15 mouse cellular contexts compared by ENCODE assay signal in the genomic region with DNA sequence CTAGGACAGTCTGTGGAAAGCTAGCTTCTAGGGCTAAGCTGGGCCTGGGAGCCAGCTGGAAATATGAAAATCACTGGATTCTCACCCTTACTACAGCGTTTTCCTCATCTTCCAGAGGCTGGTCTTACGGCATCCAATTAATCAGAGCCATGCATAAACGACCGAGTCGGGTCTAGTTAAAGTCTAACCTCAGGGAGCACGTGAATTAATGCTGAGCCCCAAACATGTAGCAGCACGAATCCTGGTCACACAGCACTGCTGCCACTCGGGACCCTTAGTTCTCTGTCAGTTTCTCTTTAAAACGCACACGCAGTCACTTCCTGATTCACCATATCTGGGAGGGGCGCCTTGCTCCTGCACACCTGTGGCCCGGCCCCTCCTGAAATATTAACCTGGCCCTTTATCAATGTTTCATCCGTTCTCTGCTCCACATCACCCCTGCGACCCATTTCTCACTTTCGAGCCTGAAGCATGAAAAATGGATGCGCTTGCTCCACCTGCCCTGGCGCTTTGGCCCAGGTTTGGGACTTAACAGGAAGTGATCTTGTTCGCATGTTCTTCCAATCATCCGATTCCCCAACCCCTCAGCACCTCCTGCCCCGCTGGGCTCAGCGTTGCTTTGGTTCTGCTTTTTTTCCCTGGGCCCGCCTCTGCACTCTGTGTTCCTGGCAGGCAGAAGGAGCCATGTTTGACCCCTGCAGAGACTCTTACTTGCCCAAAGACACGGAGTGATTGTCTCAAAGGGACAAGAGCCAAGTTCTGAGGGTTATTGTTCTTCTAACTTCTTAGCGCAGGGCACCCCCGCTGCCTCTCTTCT. TPM values are rescaled to one million over a fixed set of nuclear protein-coding genes. Genes with fewer than 3 reads are reported as not detected.
DNase-seq lines count a peak whose midpoint lies in the region; ATAC-seq and TF ChIP-seq lines count a peak whose summit lies in the region.
"Had no signal": no experiment of that assay in that cellular context is flagged by ENCODE, and none has a peak within 500 bp of the region (broad histone marks: within the 10 kb centered on the region; RNA-seq: fewer than 3 reads in every experiment).

No protein-coding gene starts in this region.

- H3K4me2 ChIP-seq in forebrain, postnatal 0 days (ENCODE audit: low read depth), result no peak overlapping the region
- peak overlapping the region; percentile 11; the same call in 1 of the 2 replicates for H3K4me2 ChIP-seq in kidney, embryonic 14.5 days (replicated peaks; ENCODE audit: low read depth, low read length)
- peak overlapping the region; percentile 35 for H3K4me2 ChIP-seq in stomach, embryonic 15.5 days
- no peak overlapping the region for H3K4me2 ChIP-seq in heart, embryonic 11.5 days
- H3K4me2 ChIP-seq: forebrain, embryonic 15.5 days; liver, embryonic 11.5 days had no signal

- H3K27me3 ChIP-seq in forebrain, embryonic 10.5 days (ENCODE audit: poor library complexity, severe bottlenecking), result no peaks in the 10 kb centered on the region
- H3K27me3 ChIP-seq in forebrain, postnatal 0 days (ENCODE audit: insufficient read depth, low read length), result no peaks in the 10 kb centered on the region
- no peaks in the 10 kb centered on the region for H3K27me3 ChIP-seq in kidney, embryonic 14.5 days (ENCODE audit: control insufficient read depth, insufficient read depth, low read length)
- no peaks in the 10 kb centered on the region for H3K27me3 ChIP-seq in stomach, embryonic 15.5 days (replicated peaks)
- H3K27me3 ChIP-seq in heart, embryonic 11.5 days (ENCODE audit: control insufficient read depth, insufficient read depth, low read length), result no peaks in the 10 kb centered on the region
- H3K27me3 ChIP-seq: forebrain, embryonic 15.5 days had no signal

- no peak overlapping the region for H3K4me3 ChIP-seq in forebrain, embryonic 10.5 days
- no peak overlapping the region for H3K4me3 ChIP-seq in forebrain, postnatal 0 days (ENCODE audit: low read depth, low read length)
- H3K4me3 ChIP-seq in kidney, embryonic 14.5 days (ENCODE audit: low read length), result no peak overlapping the region
- peak overlapping the region; percentile 17; the same call in 1 of the 2 replicates for H3K4me3 ChIP-seq in stomach, embryonic 15.5 days (replicated peaks)
- no peak overlapping the region for H3K4me3 ChIP-seq in heart, embryonic 11.5 days (ENCODE audit: low read depth, low read length)
- H3K4me3 ChIP-seq: forebrain, embryonic 15.5 days had no signal

- TF ChIP-seq CTCF in forebrain, postnatal 0 days (IDR thresholded peaks at IDR 0.05; ENCODE audit: low read depth), result no peak

- no peak for DNase-seq in forebrain, embryonic 10.5 days (ENCODE audit: extremely low spot score, low spot score)
- DNase-seq in forebrain, postnatal 0 days, result no peak
- no peak for DNase-seq in adrenal gland, adult 8-10 months
- DNase-seq in left cerebral cortex, adult 11 months (ENCODE audit: low spot score), result no peak
- DNase-seq: cerebellum, adult 11-12 months; heart, postnatal 36 days; thymus, postnatal 14 days had no signal

- H3K36me3 ChIP-seq in forebrain, embryonic 10.5 days (replicated peaks), result no peaks in the 10 kb centered on the region
- H3K36me3 ChIP-seq in forebrain, postnatal 0 days (ENCODE audit: insufficient read depth), result no peaks in the 10 kb centered on the region
- no peaks in the 10 kb centered on the region for H3K36me3 ChIP-seq in kidney, embryonic 14.5 days (ENCODE audit: control insufficient read depth, insufficient read depth, low read length)
- no peaks in the 10 kb centered on the region for H3K36me3 ChIP-seq in stomach, embryonic 15.5 days
- H3K36me3 ChIP-seq in heart, embryonic 11.5 days (ENCODE audit: control insufficient read depth, insufficient read depth, low read length), result no peaks in the 10 kb centered on the region
- H3K36me3 ChIP-seq: forebrain, embryonic 15.5 days had no signal

- no peak for ATAC-seq in forebrain, postnatal 0 days
- peak; percentile 27 for ATAC-seq in granulocyte monocyte progenitor cell, adult 5-6 weeks (replicated peaks; ENCODE audit: poor library complexity, severe bottlenecking)
- no peak for ATAC-seq in kidney, embryonic 14.5 days (ENCODE audit: low FRiP score, low TSS enrichment)
- ATAC-seq in stomach, embryonic 15.5 days (ENCODE audit: insufficient read depth, low FRiP score, low read depth), result no peak
- no peak for ATAC-seq in heart, embryonic 11.5 days (replicated peaks; ENCODE audit: insufficient number of reproducible peaks, low FRiP score, low TSS enrichment)
- ATAC-seq: forebrain, embryonic 15.5 days had no signal

- H3K9me3 ChIP-seq in forebrain, embryonic 10.5 days, result no peaks in the 10 kb centered on the region; the same call in 1 of the 2 replicates
- no peaks in the 10 kb centered on the region for H3K9me3 ChIP-seq in forebrain, postnatal 0 days (ENCODE audit: low read length)
- no peaks in the 10 kb centered on the region for H3K9me3 ChIP-seq in kidney, embryonic 14.5 days (ENCODE audit: control insufficient read depth, low read length)
- no peaks in the 10 kb centered on the region for H3K9me3 ChIP-seq in stomach, embryonic 15.5 days
- peaks cover 2% of the 10 kb centered on the region; the same call in 1 of the 2 replicates for H3K9me3 ChIP-seq in heart, embryonic 11.5 days (replicated peaks; ENCODE audit: control insufficient read depth, low read length)
- H3K9me3 ChIP-seq: forebrain, embryonic 15.5 days had no signal

- 72% methylated on average over 25 of the region's 25 CpGs for WGBS in forebrain, embryonic 10.5 days
- 60% methylated on average over 25 of the region's 25 CpGs for WGBS in forebrain, postnatal 0 days
- 59% methylated on average over 25 of the region's 25 CpGs for WGBS in kidney, embryonic 14.5 days
- WGBS in stomach, embryonic 15.5 days, result 51% methylated on average over 25 of the region's 25 CpGs
- WGBS in heart, embryonic 11.5 days (ENCODE audit: insufficient replicate concordance), result 67% methylated on average over 25 of the region's 25 CpGs

- no peak overlapping the region for H3K9ac ChIP-seq in forebrain, postnatal 0 days
- H3K9ac ChIP-seq in kidney, embryonic 14.5 days (ENCODE audit: low read depth, low read length), result no peak overlapping the region
- no peak overlapping the region for H3K9ac ChIP-seq in stomach, embryonic 15.5 days
- H3K9ac ChIP-seq in heart, embryonic 11.5 days (ENCODE audit: low read depth, low read length), result no peak overlapping the region
- H3K9ac ChIP-seq: forebrain, embryonic 15.5 days had no signal

- H3K27ac ChIP-seq in forebrain, embryonic 10.5 days, result peak overlapping the region; percentile 72
- no peak overlapping the region for H3K27ac ChIP-seq in forebrain, postnatal 0 days (ENCODE audit: low read depth, low read length)
- peak overlapping the region; percentile 65; the same call in 1 of the 2 replicates for H3K27ac ChIP-seq in kidney, embryonic 14.5 days (ENCODE audit: low read depth, low read length)
- H3K27ac ChIP-seq in stomach, embryonic 15.5 days, result no peak overlapping the region
- no peak overlapping the region for H3K27ac ChIP-seq in heart, embryonic 11.5 days (ENCODE audit: low read depth, low read length)
- H3K27ac ChIP-seq: forebrain, embryonic 15.5 days had no signal

- peaks cover 22% of the 10 kb centered on the region for H3K4me1 ChIP-seq in forebrain, embryonic 10.5 days
- H3K4me1 ChIP-seq in forebrain, postnatal 0 days (ENCODE audit: insufficient read depth), result no peaks in the 10 kb centered on the region
- no peaks in the 10 kb centered on the region for H3K4me1 ChIP-seq in kidney, embryonic 14.5 days (ENCODE audit: control insufficient read depth, insufficient read depth, low read length)
- 0 out of 2 replicates have a peak, but pooled peaks cover 3% of the 10 kb centered on the region for H3K4me1 ChIP-seq in stomach, embryonic 15.5 days
- H3K4me1 ChIP-seq in heart, embryonic 11.5 days (ENCODE audit: control insufficient read depth, insufficient read depth, low read length), result no peaks in the 10 kb centered on the region
- H3K4me1 ChIP-seq: forebrain, embryonic 15.5 days had no signal

RNA-seq across cellular contexts. Expression of gene Unc5b, which starts 31.3 kb away (rescaled TPM):
- 3.2 and 3.4 TPM in 2 replicates for polyA plus RNA-seq in forebrain, embryonic 10.5 days (2016; fragmentation: Nextera tagmentation; extraction: Ambion mirVana)
- 8.5 and 15.9 TPM in 2 replicates for total RNA-seq in forebrain, postnatal 0 days (2014; rRNA removed)
- 1.1 and 1.6 TPM in 2 replicates for polyA plus RNA-seq in forebrain, postnatal 0 days (2015; fragmentation: Nextera tagmentation; extraction: Ambion mirVana)
- total RNA-seq in granulocyte monocyte progenitor cell, adult 5-6 weeks (2014; fragmentation: Nextera tagmentation), result not detected in 2 replicates
- total RNA-seq in granulocyte monocyte progenitor cell, adult 5-6 weeks (2017), result not detected in 2 replicates
- polyA plus RNA-seq in kidney, embryonic 14.5 days (2014; fragmentation: Nextera tagmentation; extraction: Ambion mirVana), result 7.9 and 10.1 TPM in 2 replicates
- polyA plus RNA-seq in stomach, embryonic 15.5 days (2015; fragmentation: Nextera tagmentation; extraction: Ambion mirVana), result 3.8 and 4.0 TPM in 2 replicates
- 1 to 10 TPM; 3.9 to 7.9 (median 6.1) TPM for total RNA-seq in adrenal gland, adult 8-10 months (2022)
- 15.0 and 15.6 TPM in 2 replicates for polyA plus RNA-seq in heart, embryonic 11.5 days (2014; fragmentation: Nextera tagmentation; extraction: Ambion mirVana)
- total RNA-seq: megakaryocyte-erythroid progenitor cell, adult 5-6 weeks; MEL had no signal

Comparison
In these comparisons a context has a peak if more than half of its experiments do, and no peak if none do; other contexts are left out.
1. H3K27ac ChIP-seq: peak in forebrain, embryonic 10.5 days (single experiment) and kidney, embryonic 14.5 days (single experiment); none in forebrain, postnatal 0 days (single experiment), stomach, embryonic 15.5 days (single experiment) and heart, embryonic 11.5 days (single experiment).
2. H3K4me2 ChIP-seq: peak in kidney, embryonic 14.5 days (single experiment) and stomach, embryonic 15.5 days (single experiment); none in forebrain, postnatal 0 days (single experiment) and heart, embryonic 11.5 days (single experiment).